Mouse (Mus musculus) small intestine, adult 2 months (tissue): ENCODE data around the gene Duxf3.

Experiments
- CTCF ChIP-seq: fragments of 200-500 bp; IDR thresholded peaks from 2 replicates; pipeline ENCODE4 v1.5.1; 2012; ENCODE audit warnings: low read depth, mild to moderate bottlenecking, control low read depth, inconsistent platforms, low read length, moderate library complexity, mixed read lengths; ENCODE audit not compliant: insufficient replicate concordance, insufficient read length; ENCODE audit errors: extremely low read depth
- POLR2A ChIP-seq: fragments of 200-500 bp; IDR thresholded peaks from 2 replicates; pipeline ENCODE4 v1.6.1; 2012; ENCODE audit warnings: low read depth, mild to moderate bottlenecking, control low read depth, inconsistent platforms, low read length, moderate library complexity

GRCm38 (mm10) chr10:58255954-58256353 lies 23.5 kb upstream of the Duxf3 start:
- TF ChIP-seq CTCF (no peak), POLR2A (no peak)
